Mouse (Mus musculus) monocyte, adult 5-6 weeks (primary cell): Measurements from ENCODE around the gene Auts2. TPM values are rescaled to one million over a fixed set of nuclear protein-coding genes. Genes with fewer than 3 reads are reported as not detected.

ENCODE experiments used
- ATAC-seq: fragments of 153-309, 156-312 bp; replicated peaks from 2 replicates; pipeline ENCODE4 v1.8.0; 2017; ENCODE audit warnings: mild to moderate bottlenecking; ENCODE audit not compliant: low TSS enrichment, insufficient number of reproducible peaks, severe bottlenecking, poor library complexity, low FRiP score
- total RNA-seq: library from RNA; stranded (forward); fragments of 200-1000, 200-491, 200-594 nt; gene quantifications from 3 replicates; pipeline ENCODE4 v1.2.3, GENCODE M21; 2017

Gene Auts2
- total RNA-seq, 1 experiment from 2014 or later, result not detected

DNA sequence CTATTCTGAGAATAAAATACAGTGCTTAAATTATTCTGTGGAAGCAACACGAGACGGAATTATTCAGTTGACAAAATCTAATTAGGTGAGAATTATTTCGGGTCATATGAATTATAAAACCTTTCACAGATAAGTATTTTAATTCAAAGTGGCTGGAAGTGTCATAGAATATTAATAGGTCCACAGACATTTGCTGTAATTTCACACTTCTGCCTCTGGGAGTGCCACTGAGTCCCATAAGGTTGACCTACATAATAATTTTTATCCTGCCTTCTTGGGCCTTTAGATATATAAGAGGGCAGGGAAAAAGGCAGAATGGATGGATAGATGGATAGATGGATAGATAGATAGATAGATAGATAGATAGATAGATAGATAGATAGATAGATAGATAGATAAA is 454.6 kb downstream of the Auts2 start:
- ATAC-seq, result no peak

DNA sequence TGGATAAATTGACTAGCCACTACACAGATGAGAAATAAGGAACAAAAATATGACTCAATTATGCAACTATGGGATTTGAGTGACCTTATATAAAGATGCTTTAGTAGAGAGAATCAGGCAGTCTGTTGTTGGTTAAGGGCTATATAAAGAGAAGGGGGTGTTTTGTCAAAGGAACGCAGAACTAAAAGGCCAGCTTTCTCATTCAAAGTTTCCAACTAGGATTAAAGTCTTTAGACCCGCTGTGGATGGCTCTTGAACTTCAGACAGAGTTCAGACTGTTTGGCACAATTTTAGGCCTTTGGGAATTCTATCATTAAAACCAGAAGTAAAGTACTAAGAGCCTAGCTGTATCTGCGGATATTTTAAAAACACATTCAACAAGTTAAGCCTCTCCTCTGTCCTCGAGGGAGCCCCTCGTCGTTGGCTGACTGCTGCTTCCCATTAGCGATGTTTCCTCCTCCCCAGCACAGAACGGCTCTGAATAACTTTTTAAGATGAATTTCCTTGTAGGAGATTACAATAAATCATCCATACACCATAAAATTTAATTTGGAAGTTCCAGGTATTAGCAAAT is 459.3 kb downstream of the Auts2 start:
- ATAC-seq, result no peak

DNA sequence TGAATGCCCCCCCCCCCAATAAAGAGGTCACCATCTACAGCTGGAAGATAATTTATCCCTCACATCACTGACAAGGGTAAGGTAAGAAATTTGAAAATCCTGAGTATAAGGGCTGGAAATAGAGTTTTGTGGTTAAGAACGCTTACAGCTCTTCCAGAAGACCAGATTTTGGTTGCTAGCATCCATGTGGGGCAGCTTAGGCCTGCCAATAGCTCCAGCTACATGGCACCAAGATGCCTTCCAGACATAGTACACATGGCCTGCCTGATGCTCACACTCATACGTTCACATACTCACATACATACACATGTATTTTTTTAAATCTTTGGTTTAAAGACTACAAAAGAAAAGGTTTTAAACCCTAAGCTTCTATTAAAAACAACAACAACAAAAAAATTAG is 467.2 kb downstream of the Auts2 start:
- no peak for ATAC-seq

GRCm38 (mm10) chr5:132074724-132075374 is 468.3 kb downstream of the Auts2 start:
- no peak for ATAC-seq

DNA sequence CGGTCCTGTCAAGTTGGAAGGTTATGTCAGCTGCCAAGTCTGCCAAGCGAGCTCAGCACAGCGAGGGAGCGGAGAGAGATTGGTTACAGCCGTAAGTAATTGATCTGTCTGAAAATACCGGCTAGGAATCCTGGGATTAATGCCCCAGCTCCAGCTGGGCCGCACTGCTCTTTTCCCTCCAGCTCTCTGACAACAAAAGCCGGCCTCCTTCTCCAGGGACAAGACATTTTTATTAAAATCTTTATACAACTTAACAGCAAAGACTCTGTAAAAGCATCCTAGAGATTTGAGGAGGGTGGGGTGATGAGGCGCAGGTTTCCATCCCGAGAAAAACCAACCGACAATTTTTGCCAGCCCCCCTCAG is 468.8 kb downstream of the Auts2 start:
- ATAC-seq, result no peak

GRCm38 (mm10) chr5:132073677-132074359 is 469.3 kb downstream of the Auts2 start:
- no peak for ATAC-seq

- no peak for ATAC-seq
Measured at GRCm38 (mm10) chr5:132072356-132072755, 470.8 kb downstream of the Auts2 start.

DNA sequence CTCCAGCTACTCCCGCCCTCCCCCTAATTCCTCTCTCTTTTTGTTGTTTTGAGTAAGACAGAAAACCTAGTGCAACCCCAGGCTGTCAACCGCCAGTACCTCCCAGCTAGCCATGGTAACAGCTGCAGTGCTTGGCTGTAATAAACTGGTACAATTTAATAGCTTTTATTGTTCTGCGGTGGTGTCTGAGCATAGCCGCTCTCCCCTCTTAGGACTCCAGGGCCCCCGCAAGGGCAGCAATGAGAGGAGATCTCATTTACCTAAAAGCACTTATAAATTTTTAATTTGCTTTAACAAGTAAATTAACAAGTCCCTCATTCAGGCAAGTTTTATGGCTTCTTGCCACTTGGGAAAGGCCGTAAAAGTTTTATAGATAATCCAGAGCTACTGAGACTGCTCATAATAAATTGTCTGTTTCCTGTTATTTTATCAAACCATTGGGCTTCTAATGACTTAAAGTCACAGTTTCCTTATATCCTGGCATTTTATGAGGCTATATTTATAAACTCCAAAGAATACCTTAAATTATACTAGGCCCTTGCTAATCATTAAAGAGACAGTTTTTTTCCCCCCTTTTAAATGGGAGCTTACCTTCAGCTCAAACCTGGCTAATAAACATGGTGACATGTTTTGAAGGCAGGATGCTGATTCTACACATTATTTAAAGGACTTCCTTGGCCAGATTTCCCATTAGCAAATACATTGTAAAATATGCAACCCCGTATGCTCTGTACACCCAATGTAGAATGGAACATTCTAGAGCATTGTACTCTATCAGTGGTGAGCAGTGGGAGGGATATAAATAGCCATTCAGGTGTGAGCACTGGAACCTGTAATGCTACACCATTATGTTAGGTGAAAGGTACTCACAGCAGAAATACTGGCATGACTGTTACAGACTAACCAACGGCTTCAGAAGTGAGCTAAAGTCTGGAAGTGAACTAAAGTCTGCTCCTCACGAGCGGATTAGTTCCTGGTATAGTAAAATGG is 475.1 kb downstream of the Auts2 start:
- no peak for ATAC-seq

- ATAC-seq, result no peak
Measured at GRCm38 (mm10) chr5:132060116-132060515, 483.0 kb downstream of the Auts2 start.

GRCm38 (mm10) chr5:132052637-132053036 is 490.5 kb downstream of the Auts2 start:
- no peak for ATAC-seq

GRCm38 (mm10) chr5:132039584-132039983 is 503.6 kb downstream of the Auts2 start:
- ATAC-seq, result no peak

GRCm38 (mm10) chr5:132033491-132034350 is 509.4 kb downstream of the Auts2 start:
- no peak for ATAC-seq

DNA sequence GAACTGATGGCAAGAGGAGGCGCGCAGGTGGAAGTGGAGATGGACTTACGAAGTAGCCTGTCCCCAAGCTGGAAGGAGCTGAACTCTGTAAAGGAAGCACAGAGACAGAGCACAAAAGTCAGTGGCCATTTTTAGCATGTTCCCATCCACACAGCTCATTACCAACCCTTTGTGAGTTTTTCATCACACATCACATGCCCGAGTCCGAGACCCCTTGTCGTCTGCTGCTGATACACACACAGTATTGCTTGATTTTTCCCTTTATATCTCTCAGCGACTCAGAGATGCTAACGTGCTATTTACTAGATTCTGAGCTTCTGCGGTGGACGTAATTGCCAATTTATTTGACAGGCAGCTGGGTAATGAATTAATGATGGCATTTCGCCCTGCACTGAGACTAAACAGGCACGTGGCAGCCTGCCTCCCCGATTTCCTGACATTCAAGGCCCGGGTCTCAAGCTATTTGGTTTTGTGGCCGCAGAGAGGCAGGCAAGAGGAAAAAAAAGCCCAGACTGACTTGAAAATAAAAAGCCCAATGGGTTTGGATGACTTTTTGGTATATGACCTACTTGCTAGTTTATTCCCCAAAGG is 512.1 kb downstream of the Auts2 start:
- no peak for ATAC-seq

DNA sequence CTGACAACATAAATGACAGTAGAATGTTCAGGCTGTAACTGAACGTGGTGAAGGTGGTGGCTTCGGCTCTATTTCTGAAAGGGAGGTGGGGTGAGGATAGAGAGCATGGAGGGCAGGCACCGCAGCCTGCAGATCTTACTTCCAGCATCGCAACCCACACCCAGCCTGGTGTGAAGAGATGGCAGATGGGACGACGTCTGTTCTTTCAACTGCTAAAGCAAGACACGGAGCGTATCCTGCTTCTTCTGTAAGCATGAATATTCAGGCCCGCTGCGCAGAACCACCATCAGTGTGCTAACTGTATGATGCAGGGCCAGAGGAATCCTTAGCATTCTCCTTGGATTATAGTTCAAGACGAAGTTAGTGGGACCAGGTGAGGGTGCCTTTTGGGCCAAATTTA is 513.5 kb downstream of the Auts2 start:
- ATAC-seq, result no peak

- ATAC-seq, result no peak
Measured at GRCm38 (mm10) chr5:132029038-132029437, 514.1 kb downstream of the Auts2 start.

- ATAC-seq, result no peak
Measured at GRCm38 (mm10) chr5:132027859-132028498, 515.2 kb downstream of the Auts2 start.

DNA sequence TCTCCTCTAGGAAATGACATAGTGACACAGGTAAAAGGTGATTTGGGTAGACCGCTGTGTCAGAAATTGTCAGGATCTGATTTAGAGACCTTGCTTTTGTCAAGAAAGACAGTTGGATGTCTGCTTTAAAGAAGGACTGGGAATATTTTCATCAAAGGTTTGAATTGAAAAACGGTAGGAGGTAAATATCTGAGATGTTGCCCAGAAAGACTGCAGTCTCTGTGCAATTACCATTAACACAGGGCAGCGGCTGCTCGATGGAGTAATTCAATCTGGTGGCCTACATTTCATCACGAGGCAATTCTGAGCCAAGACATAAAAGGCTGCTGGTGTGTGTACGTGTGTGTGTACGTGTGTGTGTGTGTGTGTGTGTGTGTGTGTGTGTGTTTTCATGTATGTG is 529.8 kb downstream of the Auts2 start:
- no peak for ATAC-seq
